Mouse (Mus musculus) kidney, postnatal 14 days (tissue): ENCODE measurements around the gene Ccnl2.
A peak's percentile ranks its signal among the peaks of the same experiment; 100 is the strongest.

Experiments
- DNase-seq: peaks from one replicate; pipeline ENCODE4 v3.0.0; 2022; ENCODE audit warnings: mixed read lengths

Gene Ccnl2

GRCm38 (mm10) chr4:155790650-155791161, 21.6 kb upstream of the Ccnl2 start:
- DNase-seq: peak; percentile 53

GRCm38 (mm10) chr4:155791240-155791933, 20.9 kb upstream of the Ccnl2 start:
- DNase-seq: no peak

- no peak for DNase-seq
Observed at GRCm38 (mm10) chr4:155793730-155794129, 18.6 kb upstream of the Ccnl2 start.

- no peak for DNase-seq
Observed at GRCm38 (mm10) chr4:155802075-155802474, 10.2 kb upstream of the Ccnl2 start.

- no peak for DNase-seq
Observed at GRCm38 (mm10) chr4:155802741-155803339, 9.4 kb upstream of the Ccnl2 start, which contains the start of gene Mrpl20. Gene Mrpl20 (plus strand): TSS chr4:155802878.

- DNase-seq: peak; percentile 96
Observed at GRCm38 (mm10) chr4:155803340-155804041, 8.8 kb upstream of the Ccnl2 start.

GRCm38 (mm10) chr4:155807841-155808240, 4.4 kb upstream of the Ccnl2 start:
- no peak for DNase-seq

GRCm38 (mm10) chr4:155812665-155813181, 434 bp downstream of the Ccnl2 start:
- DNase-seq: peak; percentile 44

GRCm38 (mm10) chr4:155817533-155817932, 5.2 kb downstream of the Ccnl2 start:
- no peak for DNase-seq

GRCm38 (mm10) chr4:155821025-155821424, 8.7 kb downstream of the Ccnl2 start:
- DNase-seq: peak; percentile 31

- DNase-seq: no peak
Observed at GRCm38 (mm10) chr4:155823443-155823842, 11.2 kb downstream of the Ccnl2 start.

GRCm38 (mm10) chr4:155829866-155830265, 17.6 kb downstream of the Ccnl2 start:
- DNase-seq: no peak

GRCm38 (mm10) chr4:155830596-155830995, 18.3 kb downstream of the Ccnl2 start:
- DNase-seq: no peak

GRCm38 (mm10) chr4:155831205-155831766, 19.0 kb downstream of the Ccnl2 start, which contains the start of gene Aurkaip1:
Gene Aurkaip1 (plus strand): TSS chr4:155831272.
- DNase-seq: peak; percentile 97

GRCm38 (mm10) chr4:155831831-155832230, 19.5 kb downstream of the Ccnl2 start:
- DNase-seq: peak; percentile 58

- no peak for DNase-seq
Observed at GRCm38 (mm10) chr4:155832321-155832720, 20.0 kb downstream of the Ccnl2 start.

- DNase-seq: no peak
Observed at GRCm38 (mm10) chr4:155833234-155833633, 20.9 kb downstream of the Ccnl2 start.

- peak; percentile 91 for DNase-seq
Observed at GRCm38 (mm10) chr4:155833836-155834235, 21.5 kb downstream of the Ccnl2 start.

- peak; percentile 69 for DNase-seq
Observed at GRCm38 (mm10) chr4:155837404-155838010, 25.2 kb downstream of the Ccnl2 start.

GRCm38 (mm10) chr4:155838187-155839153, 26.2 kb downstream of the Ccnl2 start:
- DNase-seq: peak; percentile 53

- peak; percentile 94 for DNase-seq
Observed at GRCm38 (mm10) chr4:155839483-155839910, 27.2 kb downstream of the Ccnl2 start, which contains the start of gene Mxra8. Gene Mxra8 (plus strand): TSS chr4:155839680.
